Mouse (Mus musculus) thymus, adult 18-20 months (tissue): ENCODE data around the gene Trhr2.

ENCODE experiments used
- DNase-seq, 2 experiments: peaks; one replicate each; pipeline ENCODE4 v3.0.0; 2022; ENCODE audit warnings: mixed read lengths in 2 of 2

Trhr2 gene

GRCm38 (mm10) chr8:122360696-122361416, at the start of gene Trhr2:
Gene Trhr2 (minus strand): TSS chr8:122360746.
- DNase-seq = no peak

GRCm38 (mm10) chr8:122407678-122408077, 47.1 kb upstream of the Trhr2 start:
- DNase-seq = no peak

- DNase-seq = no peak
Measured at GRCm38 (mm10) chr8:122405146-122405805, 44.7 kb upstream of the Trhr2 start.

- DNase-seq = no peak
Measured at GRCm38 (mm10) chr8:122398186-122398585, 37.6 kb upstream of the Trhr2 start.

GRCm38 (mm10) chr8:122395291-122395690, 34.7 kb upstream of the Trhr2 start:
- no peak for DNase-seq

- DNase-seq = no peak
Measured at GRCm38 (mm10) chr8:122393717-122394116, 33.2 kb upstream of the Trhr2 start.

- no peak for DNase-seq
Measured at GRCm38 (mm10) chr8:122390758-122391157, 30.2 kb upstream of the Trhr2 start.

GRCm38 (mm10) chr8:122389357-122389756, 28.8 kb upstream of the Trhr2 start:
- no peak for DNase-seq

GRCm38 (mm10) chr8:122383039-122383438, 22.5 kb upstream of the Trhr2 start:
- no peak for DNase-seq

GRCm38 (mm10) chr8:122376365-122377231, 16.1 kb upstream of the Trhr2 start, which contains the start of gene Zc3h18:
Gene Zc3h18 (plus strand): TSS chr8:122376609.
- peak; percentile 97 to 99 for DNase-seq

- DNase-seq = no peak
Measured at GRCm38 (mm10) chr8:122375751-122376364, 15.3 kb upstream of the Trhr2 start.

- no peak for DNase-seq
Measured at GRCm38 (mm10) chr8:122375320-122375719, 14.8 kb upstream of the Trhr2 start.

GRCm38 (mm10) chr8:122371706-122372105, 11.2 kb upstream of the Trhr2 start:
- no peak for DNase-seq

GRCm38 (mm10) chr8:122369665-122370064, 9.1 kb upstream of the Trhr2 start:
- no peak for DNase-seq

- no peak for DNase-seq
Measured at GRCm38 (mm10) chr8:122368494-122368893, 7.9 kb upstream of the Trhr2 start.

- no peak for DNase-seq
Measured at GRCm38 (mm10) chr8:122362967-122363366, 2.4 kb upstream of the Trhr2 start.

- DNase-seq = no peak
Measured at GRCm38 (mm10) chr8:122362271-122362670, 1.7 kb upstream of the Trhr2 start.

- DNase-seq = no peak
Measured at GRCm38 (mm10) chr8:122359111-122359775, 1.3 kb downstream of the Trhr2 start.

GRCm38 (mm10) chr8:122357641-122358040, 2.9 kb downstream of the Trhr2 start:
- DNase-seq = no peak

GRCm38 (mm10) chr8:122357202-122357601, 3.3 kb downstream of the Trhr2 start:
- no peak for DNase-seq

GRCm38 (mm10) chr8:122355642-122356606, 4.6 kb downstream of the Trhr2 start:
- DNase-seq = no peak
